Mouse (Mus musculus) stomach, postnatal 0 days (tissue): ENCODE measurements around the gene Nhsl1.

Experiments
- CTCF ChIP-seq: IDR thresholded peaks from 2 replicates; pipeline ENCODE4 v1.5.1; 2016; ENCODE audit warnings: antibody characterized with exemption, low read depth, mild to moderate bottlenecking, moderate library complexity
- EP300 ChIP-seq: optimal IDR thresholded peaks from 2 replicates; pipeline ENCODE3; 2016; ENCODE audit warnings: antibody characterized with exemption

DNA sequence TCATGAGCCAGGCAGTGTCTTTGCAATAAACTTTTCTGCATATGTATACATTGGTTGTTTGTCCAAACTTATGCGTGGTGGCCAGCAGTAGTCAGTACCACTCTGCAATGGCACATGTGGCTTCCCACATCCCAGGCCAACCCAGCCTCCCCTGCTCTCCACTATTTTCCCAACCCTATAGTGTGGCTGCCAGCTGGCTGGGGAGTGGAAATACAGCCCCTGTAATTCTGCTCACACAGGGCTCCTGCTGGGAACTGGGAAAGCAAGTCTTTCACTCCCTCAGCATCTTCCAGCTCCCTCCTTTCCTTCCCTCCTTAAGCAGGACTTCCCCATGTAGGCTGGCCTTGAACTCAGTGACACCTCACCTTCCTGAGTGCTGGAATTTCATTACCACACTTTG, 3.7 kb upstream of the Nhsl1 start:
- TF ChIP-seq CTCF (no peak), EP300 (no peak)
